Mouse (Mus musculus): ENCODE data around the gene Sqor. TPM values are rescaled to one million over a fixed set of nuclear protein-coding genes. Genes with fewer than 3 reads are reported as not detected.
A peak's percentile ranks its signal among the peaks of the same experiment; 100 is the strongest.

Gene Sqor
- polyA plus RNA-seq (2015; fragmentation: Nextera tagmentation; extraction: Ambion mirVana) = 2.6 and 3.0 TPM in 2 replicates

- Histone ChIP-seq H3K27me3 (peaks cover 30% of the 10 kb centered on the region), H3K27ac (no peak within 1 kb of the TSS), H3K4me1 (replicated peaks) (peaks cover 10% of the 10 kb centered on the region), H3K9ac (peak within 1 kb of the TSS; percentile 43), H3K36me3 (no peaks in the 10 kb centered on the region), H3K4me3 (replicated peaks) (peak within 1 kb of the TSS; percentile 53), H3K4me2 (peak within 1 kb of the TSS; percentile 69), H3K9me3 (replicated peaks) (no peaks in the 10 kb centered on the region)
- WGBS (ENCODE audit: insufficient replicate concordance) = 2% methylated on average over 42 of the region's 46 CpGs
- DNase-seq = peak; percentile 8
- ATAC-seq (ENCODE audit: low read depth) = peak; percentile 87
These were observed at the start of gene Sqor for GRCm38 (mm10) chr2:122765071-122765793. Gene Sqor (plus strand): TSS chr2:122765237.

- H3K4me3 ChIP-seq (replicated peaks) = no peak overlapping the region
- H3K27ac ChIP-seq = no peak overlapping the region
- H3K4me2 ChIP-seq = no peak overlapping the region
- H3K9ac ChIP-seq = no peak overlapping the region
- H3K27me3 ChIP-seq = no peaks in the 10 kb centered on the region
- H3K9me3 ChIP-seq (replicated peaks) = no peaks in the 10 kb centered on the region
- H3K4me1 ChIP-seq (replicated peaks) = no peaks in the 10 kb centered on the region
- no peaks in the 10 kb centered on the region for H3K36me3 ChIP-seq
- WGBS (ENCODE audit: insufficient replicate concordance) = 39% methylated on average over 3 of the region's 3 CpGs
- ATAC-seq (ENCODE audit: low read depth) (no peak), DNase-seq (no peak)
These were observed 48.7 kb upstream of the Sqor start for GRCm38 (mm10) chr2:122716301-122716842.

GRCm38 (mm10) chr2:122719232-122719631 is 45.8 kb upstream of the Sqor start:
- Histone ChIP-seq H3K27me3 (no peaks in the 10 kb centered on the region), H3K36me3 (no peaks in the 10 kb centered on the region), H3K27ac (no peak overlapping the region), H3K9me3 (replicated peaks) (no peaks in the 10 kb centered on the region), H3K4me1 (replicated peaks) (no peaks in the 10 kb centered on the region), H3K4me3 (replicated peaks) (no peak overlapping the region), H3K9ac (no peak overlapping the region), H3K4me2 (no peak overlapping the region)
- DNase-seq (no peak), ATAC-seq (ENCODE audit: low read depth) (no peak)
- 16% methylated on average over 1 of the region's 1 CpGs for WGBS (ENCODE audit: insufficient replicate concordance)

- Histone ChIP-seq H3K4me1 (replicated peaks) (no peaks in the 10 kb centered on the region), H3K9ac (no peak overlapping the region), H3K9me3 (replicated peaks) (no peaks in the 10 kb centered on the region), H3K27ac (no peak overlapping the region), H3K36me3 (no peaks in the 10 kb centered on the region), H3K27me3 (no peaks in the 10 kb centered on the region), H3K4me2 (no peak overlapping the region), H3K4me3 (replicated peaks) (no peak overlapping the region)
- 49% methylated on average over 3 of the region's 3 CpGs for WGBS (ENCODE audit: insufficient replicate concordance)
- DNase-seq = no peak
- no peak for ATAC-seq (ENCODE audit: low read depth)
These were observed 44.5 kb upstream of the Sqor start for GRCm38 (mm10) chr2:122720564-122720963.

- Histone ChIP-seq H3K4me1 (replicated peaks) (no peaks in the 10 kb centered on the region), H3K27me3 (peaks cover 6% of the 10 kb centered on the region; the same call in 1 of the 2 replicates), H3K4me2 (no peak overlapping the region), H3K36me3 (no peaks in the 10 kb centered on the region), H3K4me3 (replicated peaks) (no peak overlapping the region), H3K27ac (no peak overlapping the region), H3K9me3 (replicated peaks) (no peaks in the 10 kb centered on the region), H3K9ac (no peak overlapping the region)
- DNase-seq = no peak
- WGBS (ENCODE audit: insufficient replicate concordance) = 47% methylated on average over 10 of the region's 10 CpGs
- no peak for ATAC-seq (ENCODE audit: low read depth)
These were observed 39.4 kb upstream of the Sqor start for GRCm38 (mm10) chr2:122725604-122726003.

GRCm38 (mm10) chr2:122731456-122731855 is 33.6 kb upstream of the Sqor start:
- peaks cover 22% of the 10 kb centered on the region for H3K27me3 ChIP-seq
- no peaks in the 10 kb centered on the region for H3K9me3 ChIP-seq (replicated peaks)
- DNase-seq = no peak
- no peak overlapping the region for H3K4me3 ChIP-seq (replicated peaks)
- WGBS (ENCODE audit: insufficient replicate concordance) = 70% methylated on average over 2 of the region's 2 CpGs
- no peak overlapping the region for H3K27ac ChIP-seq
- no peak overlapping the region for H3K4me2 ChIP-seq
- ATAC-seq (ENCODE audit: low read depth) = no peak
- H3K9ac ChIP-seq = no peak overlapping the region
- no peaks in the 10 kb centered on the region for H3K4me1 ChIP-seq (replicated peaks)
- H3K36me3 ChIP-seq = no peaks in the 10 kb centered on the region

- Histone ChIP-seq H3K9ac (peak within 1 kb of the TSS; percentile 91), H3K4me1 (replicated peaks) (peaks cover 19% of the 10 kb centered on the region), H3K27ac (peak within 1 kb of the TSS; percentile 77), H3K4me2 (peak within 1 kb of the TSS; percentile 77), H3K36me3 (no peaks in the 10 kb centered on the region), H3K9me3 (replicated peaks) (no peaks in the 10 kb centered on the region), H3K4me3 (replicated peaks) (peak within 1 kb of the TSS; percentile 91), H3K27me3 (peaks cover 18% of the 10 kb centered on the region)
- ATAC-seq (ENCODE audit: low read depth) = peak; percentile 96
- DNase-seq = peak; percentile 69
- 1% methylated on average over 50 of the region's 59 CpGs for WGBS (ENCODE audit: insufficient replicate concordance)
These were observed 26.9 kb upstream of the Sqor start, which contains the start of gene Bloc1s6 for GRCm38 (mm10) chr2:122737894-122738830. Gene Bloc1s6 (plus strand): TSS chr2:122738503.

- Histone ChIP-seq H3K4me3 (replicated peaks) (peak overlapping the region; percentile 91), H3K27me3 (peaks cover 13% of the 10 kb centered on the region), H3K9ac (peak overlapping the region; percentile 91), H3K9me3 (replicated peaks) (no peaks in the 10 kb centered on the region), H3K27ac (peak overlapping the region; percentile 77; the same call in 1 of the 2 replicates), H3K36me3 (no peaks in the 10 kb centered on the region), H3K4me2 (peak overlapping the region; percentile 77), H3K4me1 (replicated peaks) (peaks cover 19% of the 10 kb centered on the region)
- ATAC-seq (ENCODE audit: low read depth) (no peak), DNase-seq (no peak)
- WGBS (ENCODE audit: insufficient replicate concordance) = 25% methylated on average over 7 of the region's 7 CpGs
These were observed 26.0 kb upstream of the Sqor start for GRCm38 (mm10) chr2:122739023-122739422.

GRCm38 (mm10) chr2:122746461-122746860 is 18.6 kb upstream of the Sqor start:
- no peaks in the 10 kb centered on the region for H3K4me1 ChIP-seq (replicated peaks)
- no peak overlapping the region for H3K4me2 ChIP-seq
- no peak overlapping the region for H3K4me3 ChIP-seq (replicated peaks)
- H3K9ac ChIP-seq = no peak overlapping the region
- 78% methylated on average over 9 of the region's 9 CpGs for WGBS (ENCODE audit: insufficient replicate concordance)
- no peak for DNase-seq
- no peaks in the 10 kb centered on the region for H3K9me3 ChIP-seq (replicated peaks)
- H3K36me3 ChIP-seq = peaks cover 28% of the 10 kb centered on the region
- no peaks in the 10 kb centered on the region for H3K27me3 ChIP-seq
- no peak for ATAC-seq (ENCODE audit: low read depth)
- no peak overlapping the region for H3K27ac ChIP-seq

- no peak for DNase-seq
These were observed 11.2 kb upstream of the Sqor start for GRCm38 (mm10) chr2:122753739-122754343.

GRCm38 (mm10) chr2:122759791-122760190 is 5.2 kb upstream of the Sqor start:
- Histone ChIP-seq H3K36me3 (no peaks in the 10 kb centered on the region), H3K4me2 (no peak overlapping the region), H3K27ac (no peak overlapping the region), H3K4me1 (replicated peaks) (peaks cover 3% of the 10 kb centered on the region; the same call in 1 of the 2 replicates), H3K27me3 (peaks cover 11% of the 10 kb centered on the region; the same call in 1 of the 2 replicates), H3K9ac (no peak overlapping the region), H3K4me3 (replicated peaks) (no peak overlapping the region), H3K9me3 (replicated peaks) (no peaks in the 10 kb centered on the region)
- no peak for DNase-seq
- WGBS (ENCODE audit: insufficient replicate concordance) = 67% methylated on average over 1 of the region's 1 CpGs
- ATAC-seq (ENCODE audit: low read depth) = no peak

More at GRCm38 (mm10) chr2:122753739-122754343, 11.2 kb upstream of the Sqor start:
- Histone ChIP-seq H3K9me3 (replicated peaks) (no peaks in the 10 kb centered on the region), H3K27me3 (no peaks in the 10 kb centered on the region), H3K36me3 (no peaks in the 10 kb centered on the region), H3K9ac (no peak overlapping the region), H3K27ac (no peak overlapping the region), H3K4me3 (replicated peaks) (no peak overlapping the region), H3K4me1 (replicated peaks) (no peaks in the 10 kb centered on the region), H3K4me2 (no peak overlapping the region)
- WGBS (ENCODE audit: insufficient replicate concordance) = 12% methylated on average over 7 of the region's 7 CpGs
- ATAC-seq (ENCODE audit: low read depth) = no peak

Measured in liver, embryonic 13.5 days (tissue).